Mouse (Mus musculus) heart, embryonic 16.5 days (tissue): ENCODE measurements around the gene Sprn. TPM values are rescaled to one million over a fixed set of nuclear protein-coding genes. Genes with fewer than 3 reads are reported as not detected.

Experiments
- polyA plus RNA-seq: library from polyadenylated mRNA; unstranded; fragments of >200 nt; fragmentation: Nextera tagmentation; extraction: Ambion mirVana; gene quantifications from 2 replicates; pipeline ENCODE4 v1.2.1, GENCODE M21; 2015

Gene Sprn
- polyA plus RNA-seq, 1 experiment from 2014 or later, result 0.12 TPM

Other genes with a start within 250 kb of the Sprn start
- 0.71 and 2.0 TPM in 2 replicates for gene Utf1, start 211.1 kb downstream of the Sprn start, polyA plus RNA-seq
- gene 6430531B16Rik, start 176.1 kb downstream of the Sprn start, polyA plus RNA-seq, result 0.66 and 0.69 TPM in 2 replicates
- 1.7 and 2.8 TPM in 2 replicates for gene Adam8, start 162.3 kb downstream of the Sprn start, polyA plus RNA-seq
- gene Zfp511, start 118.5 kb downstream of the Sprn start, polyA plus RNA-seq, result 32.1 and 36.5 TPM in 2 replicates
- gene Tubgcp2, start 118.2 kb downstream of the Sprn start, polyA plus RNA-seq, result 34.6 and 39.9 TPM in 2 replicates
- gene Msx3, start 105.8 kb downstream of the Sprn start, polyA plus RNA-seq, result not detected in 2 replicates
- gene Caly, start 72.3 kb downstream of the Sprn start, polyA plus RNA-seq, result 0.47 and 0.66 TPM in 2 replicates
- gene Prap1, start 61.5 kb downstream of the Sprn start, polyA plus RNA-seq, result 2.3 TPM in 1 of 2 replicates, not detected in the other
- gene Fuom, start 52.4 kb downstream of the Sprn start, polyA plus RNA-seq, result 93.9 and 103 TPM in 2 replicates
- 9.5 and 12.9 TPM in 2 replicates for gene Paox, start 39.1 kb downstream of the Sprn start, polyA plus RNA-seq
- gene Echs1, start 38.4 kb downstream of the Sprn start, polyA plus RNA-seq, result 244 and 266 TPM in 2 replicates
- 34.1 and 36.8 TPM in 2 replicates for gene Mtg1, start 17.3 kb downstream of the Sprn start, polyA plus RNA-seq
- not detected in 2 replicates for gene Olfr522, start 9.9 kb upstream of the Sprn start, polyA plus RNA-seq
- not detected in 2 replicates for gene Olfr523, start 18.3 kb upstream of the Sprn start, polyA plus RNA-seq
- 0.27 and 0.43 TPM in 2 replicates for gene Olfr524, start 51.1 kb upstream of the Sprn start, polyA plus RNA-seq
- gene Cd163l1, start 63.4 kb upstream of the Sprn start, polyA plus RNA-seq, result 5.2 and 10.4 TPM in 2 replicates
- gene 5830411N06Rik, start 92.4 kb upstream of the Sprn start, polyA plus RNA-seq, result 0.31 and 1.4 TPM in 2 replicates
- not detected in 2 replicates for gene Olfr525, start 166.0 kb upstream of the Sprn start, polyA plus RNA-seq
- gene Olfr527, start 179.1 kb upstream of the Sprn start, polyA plus RNA-seq, result not detected in 2 replicates
- not detected in 2 replicates for gene Olfr60, start 206.8 kb upstream of the Sprn start, polyA plus RNA-seq
- not detected in 2 replicates for gene Olfr530, start 221.5 kb upstream of the Sprn start, polyA plus RNA-seq
- not detected in 2 replicates for gene Olfr531, start 248.0 kb upstream of the Sprn start, polyA plus RNA-seq